Mouse (Mus musculus) frontal cortex, adult 2 months (tissue): Measurements from ENCODE around the gene Gm3147. TPM values are rescaled to one million over a fixed set of nuclear protein-coding genes. Genes with fewer than 3 reads are reported as not detected.
"Not testable (repeated sequence)": the region's sequence is repeated elsewhere in the genome, so short reads cannot be mapped to it uniquely, and the experiment has no call there.

Experiments used
- DNase-seq, 2 experiments: peaks; one replicate each; pipeline ENCODE4 v3.0.0; 2022; ENCODE audit warnings: low spot score in 1 of 2; ENCODE audit errors: extremely low spot score in 1 of 2
- polyA plus RNA-seq: library from polyadenylated mRNA; depleted of rRNA; stranded (reverse); fragments of >200 nt; gene quantifications from 2 replicates; pipeline ENCODE4 v1.2.3, GENCODE M21; 2012; rRNA removed

Gm3147 gene
- polyA plus RNA-seq, result not detected in 2 replicates

DNA sequence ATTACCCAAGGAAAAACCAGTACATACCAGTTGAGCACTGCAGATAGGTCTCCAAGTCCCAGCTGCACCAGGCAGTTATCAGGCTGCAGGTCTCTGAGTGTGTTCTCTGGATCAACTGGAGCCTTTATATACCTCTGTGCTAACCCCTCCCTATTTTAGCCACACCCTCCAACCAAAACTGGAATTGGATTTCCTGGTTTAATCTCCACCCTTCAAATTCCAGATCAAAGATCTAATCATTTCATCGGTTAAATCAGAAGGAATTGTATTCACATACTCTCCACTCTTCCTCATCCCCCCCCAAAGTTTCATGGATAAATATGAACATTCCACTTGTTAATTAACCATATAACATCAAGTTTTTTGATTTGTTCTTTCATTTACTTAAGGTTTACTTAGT, at the start of gene Gm3147:
Gm3147 (minus strand) TSS at position 101 of the 400 bp plus-strand sequence.
- DNase-seq, result not testable (repeated sequence)

DNA sequence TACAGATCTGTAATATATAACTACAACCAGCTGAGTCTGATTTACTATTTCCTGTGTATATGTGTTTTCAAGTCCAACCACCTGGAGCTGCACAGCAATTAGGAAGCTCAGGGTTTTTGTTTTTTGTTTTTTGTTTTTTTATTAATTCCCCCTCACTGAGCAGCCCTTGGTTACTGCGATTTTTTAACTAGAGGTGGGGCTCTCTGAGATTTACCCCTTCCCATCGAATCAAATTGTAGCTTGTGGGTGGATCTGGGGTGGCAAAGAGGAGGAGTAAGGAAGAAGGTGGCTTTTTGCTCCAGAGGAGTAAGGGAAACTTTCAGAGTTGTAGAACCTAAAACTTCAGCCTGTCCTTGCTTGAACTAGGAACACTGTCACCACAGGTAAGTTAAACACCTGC, 31.9 kb upstream of the Gm3147 start, which contains the start of gene Gm6205:
Gm6205 (plus strand) TSS at position 301 of the 400 bp plus-strand sequence.
- not testable (repeated sequence) for DNase-seq

DNA sequence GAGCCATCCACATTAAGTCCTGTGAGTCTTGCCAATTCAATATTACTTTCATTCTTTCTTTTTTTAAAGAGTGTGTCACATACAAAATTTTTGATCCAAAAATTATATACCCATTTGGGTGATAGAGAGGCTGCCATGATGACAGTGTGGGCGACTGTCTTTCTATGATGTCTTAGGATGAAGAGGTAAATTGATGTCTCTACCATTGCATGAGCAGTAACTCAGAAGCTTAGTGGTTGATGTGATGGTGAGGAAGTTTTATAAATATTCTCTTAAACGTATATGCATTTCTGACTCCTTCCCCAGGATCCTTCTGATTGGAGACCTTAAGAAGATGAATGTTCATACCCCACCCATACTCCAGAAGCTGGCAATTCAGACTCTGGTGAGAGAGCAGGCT, 7.5 kb upstream of the Gm3147 start, which contains the start of gene Gm6509:
Gm6509 (plus strand) TSS at position 301 of the 400 bp plus-strand sequence.
- not testable (repeated sequence) for DNase-seq

Other genes with a start within 250 kb of the Gm3147 start
- not detected in 2 replicates for gene Gm7682, start 170.6 kb downstream of the Gm3147 start, polyA plus RNA-seq
- gene Gm3139, start 90.1 kb downstream of the Gm3147 start, polyA plus RNA-seq, result not detected in 2 replicates
- gene Gm6509, start 7.6 kb upstream of the Gm3147 start, polyA plus RNA-seq, result not detected in 2 replicates
- gene Gm6205, start 32.0 kb upstream of the Gm3147 start, polyA plus RNA-seq, result not detected in 2 replicates
- not detected in 2 replicates for gene Gm3183, start 249.1 kb upstream of the Gm3147 start, polyA plus RNA-seq